Mouse (Mus musculus) spleen, adult 2 months (tissue): ENCODE data around the gene Trim11.

Experiments
- CTCF ChIP-seq: fragments of 200-500 bp; IDR thresholded peaks from 2 replicates; pipeline ENCODE4 v1.5.1; 2011; ENCODE audit warnings: mild to moderate bottlenecking, inconsistent platforms; ENCODE audit not compliant: insufficient read depth, insufficient read length, insufficient replicate concordance; ENCODE audit errors: extremely low read depth
- POLR2A ChIP-seq: fragments of 200-500 bp; IDR thresholded peaks from 2 replicates; pipeline ENCODE4 v1.6.1; 2011; ENCODE audit warnings: low read depth, low read length, inconsistent platforms

DNA sequence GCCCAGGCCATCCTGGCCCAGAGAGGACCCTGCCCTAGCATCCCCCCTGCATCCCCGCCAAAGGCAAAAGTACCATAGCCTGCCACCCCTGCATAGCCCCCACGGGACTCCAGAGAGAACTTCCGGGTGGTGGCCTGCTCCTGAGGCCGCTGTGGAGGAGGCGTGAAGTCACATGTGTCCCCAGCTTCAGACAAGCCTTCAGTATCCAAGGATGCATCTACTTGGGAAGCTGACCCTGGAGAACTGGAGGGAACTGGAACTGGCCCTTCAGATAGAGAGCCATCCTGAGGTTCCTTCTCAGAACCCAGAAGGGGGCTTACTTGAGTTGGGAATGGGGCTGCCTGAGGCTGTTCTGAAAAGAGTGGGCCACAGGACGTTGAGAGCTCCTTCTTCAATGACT lies 21.9 kb downstream of the Trim11 start:
- TF ChIP-seq POLR2A (no peak), CTCF (no peak)
